Mouse (Mus musculus): ENCODE data around the gene Nktr. TPM values are rescaled to one million over a fixed set of nuclear protein-coding genes. Genes with fewer than 3 reads are reported as not detected.
A peak's percentile ranks its signal among the peaks of the same experiment; 100 is the strongest.

Nktr gene
- polyA plus RNA-seq (2015; fragmentation: Nextera tagmentation; extraction: Ambion mirVana): 70.1 and 84.9 TPM in 2 replicates

GRCm38 (mm10) chr9:121718792-121719318 lies at the start of gene Nktr:
Gene Nktr (plus strand): TSS chr9:121719169.
- Histone ChIP-seq H3K4me1 (peaks cover 8% of the 10 kb centered on the region), H3K9me3 (no peaks in the 10 kb centered on the region), H3K36me3 (no peaks in the 10 kb centered on the region), H3K27ac (peak within 1 kb of the TSS; percentile 94), H3K27me3 (no peaks in the 10 kb centered on the region), H3K4me3 (peak within 1 kb of the TSS; percentile 71), H3K9ac (peak within 1 kb of the TSS; percentile 97), H3K4me2 (peak within 1 kb of the TSS; percentile 91)
- peak; percentile 100 for ATAC-seq (ENCODE audit: insufficient number of reproducible peaks, insufficient read depth, low FRiP score, low TSS enrichment, low read depth)
- under 1% methylated on average over 48 of the region's 61 CpGs for WGBS

GRCm38 (mm10) chr9:121669348-121669791 lies 49.6 kb upstream of the Nktr start:
- peak overlapping the region; percentile 67 for H3K9ac ChIP-seq
- H3K36me3 ChIP-seq: no peaks in the 10 kb centered on the region
- no peaks in the 10 kb centered on the region for H3K9me3 ChIP-seq
- H3K4me3 ChIP-seq: peak overlapping the region; percentile 44
- no peak overlapping the region for H3K27ac ChIP-seq
- peaks cover 53% of the 10 kb centered on the region for H3K27me3 ChIP-seq
- H3K4me2 ChIP-seq: peak overlapping the region; percentile 74
- peak; percentile 18; the same call in 1 of the 2 replicates for ATAC-seq (ENCODE audit: insufficient number of reproducible peaks, insufficient read depth, low FRiP score, low TSS enrichment, low read depth)
- peaks cover 17% of the 10 kb centered on the region for H3K4me1 ChIP-seq
- under 1% methylated on average over 28 of the region's 28 CpGs for WGBS

- Histone ChIP-seq H3K27me3 (peaks cover 48% of the 10 kb centered on the region), H3K9ac (no peak overlapping the region), H3K36me3 (no peaks in the 10 kb centered on the region), H3K4me1 (peaks cover 17% of the 10 kb centered on the region), H3K27ac (no peak overlapping the region), H3K4me3 (no peak overlapping the region), H3K9me3 (no peaks in the 10 kb centered on the region), H3K4me2 (no peak overlapping the region)
- 26% methylated on average over 7 of the region's 7 CpGs for WGBS
- ATAC-seq (ENCODE audit: insufficient number of reproducible peaks, insufficient read depth, low FRiP score, low TSS enrichment, low read depth): no peak
Observed at GRCm38 (mm10) chr9:121671300-121671699, 47.7 kb upstream of the Nktr start.

GRCm38 (mm10) chr9:121672311-121672710 lies 46.7 kb upstream of the Nktr start:
- H3K27me3 ChIP-seq: peaks cover 39% of the 10 kb centered on the region
- H3K9ac ChIP-seq: no peak overlapping the region
- WGBS: 48% methylated on average over 5 of the region's 5 CpGs
- H3K4me2 ChIP-seq: no peak overlapping the region
- H3K4me3 ChIP-seq: no peak overlapping the region
- H3K4me1 ChIP-seq: peaks cover 17% of the 10 kb centered on the region
- ATAC-seq (ENCODE audit: insufficient number of reproducible peaks, insufficient read depth, low FRiP score, low TSS enrichment, low read depth): no peak
- no peak overlapping the region for H3K27ac ChIP-seq
- H3K36me3 ChIP-seq: no peaks in the 10 kb centered on the region
- H3K9me3 ChIP-seq: no peaks in the 10 kb centered on the region

GRCm38 (mm10) chr9:121673716-121674115 lies 45.3 kb upstream of the Nktr start:
- H3K4me2 ChIP-seq: no peak overlapping the region
- ATAC-seq (ENCODE audit: insufficient number of reproducible peaks, insufficient read depth, low FRiP score, low TSS enrichment, low read depth): no peak
- H3K9ac ChIP-seq: no peak overlapping the region
- no peak overlapping the region for H3K27ac ChIP-seq
- no peaks in the 10 kb centered on the region for H3K9me3 ChIP-seq
- peaks cover 17% of the 10 kb centered on the region for H3K4me1 ChIP-seq
- 82% methylated on average over 5 of the region's 5 CpGs for WGBS
- H3K4me3 ChIP-seq: no peak overlapping the region
- peaks cover 25% of the 10 kb centered on the region for H3K27me3 ChIP-seq
- H3K36me3 ChIP-seq: no peaks in the 10 kb centered on the region

GRCm38 (mm10) chr9:121675011-121675410 lies 44.0 kb upstream of the Nktr start:
- no peak for ATAC-seq (ENCODE audit: insufficient number of reproducible peaks, insufficient read depth, low FRiP score, low TSS enrichment, low read depth)
- H3K36me3 ChIP-seq: no peaks in the 10 kb centered on the region
- peaks cover 6% of the 10 kb centered on the region; the same call in 1 of the 2 replicates for H3K4me1 ChIP-seq
- no peak overlapping the region for H3K27ac ChIP-seq
- H3K9ac ChIP-seq: no peak overlapping the region
- H3K4me3 ChIP-seq: no peak overlapping the region
- H3K4me2 ChIP-seq: no peak overlapping the region
- H3K9me3 ChIP-seq: no peaks in the 10 kb centered on the region
- H3K27me3 ChIP-seq: peaks cover 12% of the 10 kb centered on the region
- WGBS: 81% methylated on average over 9 of the region's 9 CpGs

GRCm38 (mm10) chr9:121675556-121675955 lies 43.4 kb upstream of the Nktr start:
- 0 out of 2 replicates have a peak, but pooled peaks cover 3% of the 10 kb centered on the region for H3K4me1 ChIP-seq
- 91% methylated on average over 2 of the region's 2 CpGs for WGBS
- H3K36me3 ChIP-seq: no peaks in the 10 kb centered on the region
- H3K9me3 ChIP-seq: no peaks in the 10 kb centered on the region
- ATAC-seq (ENCODE audit: insufficient number of reproducible peaks, insufficient read depth, low FRiP score, low TSS enrichment, low read depth): no peak
- peaks cover 6% of the 10 kb centered on the region for H3K27me3 ChIP-seq
- no peak overlapping the region for H3K4me2 ChIP-seq
- no peak overlapping the region for H3K27ac ChIP-seq
- no peak overlapping the region for H3K9ac ChIP-seq
- no peak overlapping the region for H3K4me3 ChIP-seq

GRCm38 (mm10) chr9:121677069-121677468 lies 41.9 kb upstream of the Nktr start:
- Histone ChIP-seq H3K4me1 (0 out of 2 replicates have a peak, but pooled peaks cover 3% of the 10 kb centered on the region), H3K27me3 (no peaks in the 10 kb centered on the region), H3K9ac (no peak overlapping the region), H3K27ac (no peak overlapping the region), H3K9me3 (no peaks in the 10 kb centered on the region), H3K4me2 (no peak overlapping the region), H3K36me3 (peaks cover 5% of the 10 kb centered on the region; the same call in 1 of the 2 replicates), H3K4me3 (no peak overlapping the region)
- 78% methylated on average over 4 of the region's 4 CpGs for WGBS
- ATAC-seq (ENCODE audit: insufficient number of reproducible peaks, insufficient read depth, low FRiP score, low TSS enrichment, low read depth): no peak

- Histone ChIP-seq H3K36me3 (peaks cover 9% of the 10 kb centered on the region; the same call in 1 of the 2 replicates), H3K27ac (no peak overlapping the region), H3K4me2 (no peak overlapping the region), H3K9ac (no peak overlapping the region), H3K27me3 (no peaks in the 10 kb centered on the region), H3K9me3 (no peaks in the 10 kb centered on the region), H3K4me1 (no peaks in the 10 kb centered on the region), H3K4me3 (no peak overlapping the region)
- ATAC-seq (ENCODE audit: insufficient number of reproducible peaks, insufficient read depth, low FRiP score, low TSS enrichment, low read depth): no peak
- 81% methylated on average over 8 of the region's 8 CpGs for WGBS
Observed at GRCm38 (mm10) chr9:121677476-121677875, 41.5 kb upstream of the Nktr start.

- Histone ChIP-seq H3K36me3 (peaks cover 24% of the 10 kb centered on the region), H3K9me3 (no peaks in the 10 kb centered on the region), H3K27me3 (no peaks in the 10 kb centered on the region), H3K9ac (no peak overlapping the region), H3K27ac (no peak overlapping the region), H3K4me3 (no peak overlapping the region), H3K4me2 (no peak overlapping the region), H3K4me1 (no peaks in the 10 kb centered on the region)
- 0 out of 2 replicates have a peak, but pooled peaks have one; percentile 64 for ATAC-seq (ENCODE audit: insufficient number of reproducible peaks, insufficient read depth, low FRiP score, low TSS enrichment, low read depth)
- WGBS: 20% methylated on average over 6 of the region's 6 CpGs
Observed at GRCm38 (mm10) chr9:121679549-121679948, 39.4 kb upstream of the Nktr start.

- ATAC-seq (ENCODE audit: insufficient number of reproducible peaks, insufficient read depth, low FRiP score, low TSS enrichment, low read depth): no peak
- WGBS: 67% methylated on average over 8 of the region's 8 CpGs
Observed at GRCm38 (mm10) chr9:121681191-121681590, 37.8 kb upstream of the Nktr start.

GRCm38 (mm10) chr9:121682037-121682680 lies 36.8 kb upstream of the Nktr start:
- Histone ChIP-seq H3K9me3 (no peaks in the 10 kb centered on the region), H3K27me3 (no peaks in the 10 kb centered on the region), H3K36me3 (peaks cover 43% of the 10 kb centered on the region), H3K27ac (no peak overlapping the region), H3K4me2 (no peak overlapping the region), H3K4me1 (no peaks in the 10 kb centered on the region), H3K9ac (no peak overlapping the region), H3K4me3 (no peak overlapping the region)
- ATAC-seq (ENCODE audit: insufficient number of reproducible peaks, insufficient read depth, low FRiP score, low TSS enrichment, low read depth): no peak
- 65% methylated on average over 18 of the region's 18 CpGs for WGBS

More at GRCm38 (mm10) chr9:121681191-121681590, 37.8 kb upstream of the Nktr start:
- no peak overlapping the region for H3K27ac ChIP-seq
- H3K4me1 ChIP-seq: no peaks in the 10 kb centered on the region
- H3K4me3 ChIP-seq: no peak overlapping the region
- H3K27me3 ChIP-seq: no peaks in the 10 kb centered on the region
- H3K4me2 ChIP-seq: no peak overlapping the region
- peaks cover 37% of the 10 kb centered on the region for H3K36me3 ChIP-seq
- H3K9ac ChIP-seq: no peak overlapping the region; the same call in 1 of the 2 replicates
- no peaks in the 10 kb centered on the region for H3K9me3 ChIP-seq
